Mouse (Mus musculus) C2C12 (cell line): Measurements from ENCODE around the gene Ccdc34.

ENCODE experiments used
- MAX ChIP-seq: IDR thresholded peaks from one replicate; pipeline ENCODE4 v1.6.1; 2011; ENCODE audit warnings: mild to moderate bottlenecking, control low read depth
- MYOD1 ChIP-seq: IDR thresholded peaks from one replicate; pipeline ENCODE4 v1.6.1; 2011; ENCODE audit warnings: low read depth; ENCODE audit not compliant: control insufficient read depth, insufficient read length

DNA sequence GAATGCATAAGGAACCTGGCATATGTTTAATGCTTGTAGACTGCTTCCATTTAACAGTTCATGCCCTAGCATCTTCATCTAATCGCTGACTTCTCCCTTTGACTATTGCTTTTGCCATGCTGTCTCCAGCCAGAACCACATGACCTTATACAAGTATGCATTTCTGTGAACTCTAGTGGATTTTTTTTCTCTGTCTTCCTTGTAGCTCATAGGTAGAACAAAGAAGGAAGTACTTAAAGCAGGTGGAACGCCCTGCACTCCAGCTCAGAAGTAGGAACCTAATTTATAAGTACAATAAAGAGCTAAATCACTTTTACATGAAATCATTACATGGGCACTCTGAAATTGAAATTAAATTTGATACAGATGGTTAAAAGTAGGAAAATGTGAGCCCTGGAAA is 65.4 kb downstream of the Ccdc34 start:
- no peak for TF ChIP-seq MAX
- TF ChIP-seq MYOD1, result no peak
